Mouse (Mus musculus) urinary bladder, adult 2 months (tissue): ENCODE data around the gene Bphl. TPM values are rescaled to one million over a fixed set of nuclear protein-coding genes. Genes with fewer than 3 reads are reported as not detected.
"Not testable (repeated sequence)": the region's sequence is repeated elsewhere in the genome, so short reads cannot be mapped to it uniquely, and the experiment has no call there.

ENCODE experiments used
- DNase-seq: peaks from one replicate; pipeline ENCODE4 v3.0.0; 2022; ENCODE audit warnings: low spot score
- polyA plus RNA-seq: library from polyadenylated mRNA; depleted of rRNA; stranded (reverse); fragments of >200 nt; gene quantifications from 2 replicates; pipeline ENCODE4 v1.2.3, GENCODE M21; 2012

The Bphl gene
- polyA plus RNA-seq, 1 experiment = 71.5 TPM

GRCm38 (mm10) chr13:34051692-34052091 lies 14.3 kb downstream of the Bphl start:
- DNase-seq = no peak

- DNase-seq = no peak
These were observed 16.4 kb downstream of the Bphl start for GRCm38 (mm10) chr13:34053673-34054282.

DNA sequence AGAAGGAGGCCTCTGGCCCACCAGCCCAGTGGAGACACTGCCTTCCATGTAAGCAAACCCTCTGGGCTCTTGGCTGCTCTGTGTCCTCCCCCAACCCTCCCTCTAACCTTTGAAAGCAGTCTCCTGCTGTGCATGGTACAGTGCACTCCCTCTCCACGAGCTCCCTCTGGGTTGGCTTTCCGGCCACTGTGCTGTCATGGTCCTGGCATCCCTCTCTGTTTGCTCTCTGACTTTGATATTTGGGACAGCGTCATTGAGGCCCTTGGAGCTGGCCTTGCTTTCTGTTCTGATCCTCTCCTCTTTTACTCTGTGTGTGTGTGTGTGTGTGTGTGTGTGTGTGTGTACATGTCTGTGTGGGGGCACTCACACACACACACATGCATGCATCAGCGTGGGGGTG lies 17.0 kb downstream of the Bphl start:
- no peak for DNase-seq

DNA sequence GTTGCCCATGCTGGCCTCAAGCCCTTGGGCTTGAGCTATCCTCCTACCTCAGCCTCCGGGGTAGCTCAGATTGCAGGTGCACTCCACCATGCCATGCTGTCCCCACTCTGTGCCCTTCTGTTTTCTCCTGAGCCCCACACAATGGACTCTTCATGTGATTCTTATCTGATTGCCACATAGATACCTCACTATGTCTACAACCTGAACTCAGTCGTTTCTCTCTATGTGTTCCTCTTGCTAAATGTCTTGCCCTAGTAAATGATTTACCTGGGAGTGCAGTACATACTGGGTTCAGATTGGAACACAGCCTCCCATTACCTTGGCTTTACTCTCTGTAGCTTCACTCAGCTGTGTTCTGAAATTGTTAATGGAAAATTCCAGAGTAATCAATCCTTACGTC lies 17.6 kb downstream of the Bphl start:
- DNase-seq = no peak

DNA sequence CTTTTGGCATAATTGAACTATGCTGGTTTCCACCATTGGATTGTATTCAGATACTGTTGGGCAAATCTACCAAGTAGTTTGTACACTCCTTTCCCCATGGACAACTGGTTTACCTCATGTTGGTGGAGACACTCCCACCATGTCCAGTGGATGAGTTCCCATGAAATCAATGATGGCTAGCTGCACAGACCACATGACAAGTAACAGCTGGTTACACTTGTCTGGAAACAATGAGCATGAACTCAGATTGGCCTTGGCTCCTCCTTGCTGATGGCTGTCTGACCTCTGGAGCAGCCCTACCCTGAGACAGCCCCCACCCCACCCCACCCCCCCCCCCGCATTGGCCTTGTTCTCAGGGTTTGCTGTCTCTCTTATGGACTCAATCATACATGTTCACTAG lies 19.9 kb downstream of the Bphl start:
- DNase-seq = no peak

DNA sequence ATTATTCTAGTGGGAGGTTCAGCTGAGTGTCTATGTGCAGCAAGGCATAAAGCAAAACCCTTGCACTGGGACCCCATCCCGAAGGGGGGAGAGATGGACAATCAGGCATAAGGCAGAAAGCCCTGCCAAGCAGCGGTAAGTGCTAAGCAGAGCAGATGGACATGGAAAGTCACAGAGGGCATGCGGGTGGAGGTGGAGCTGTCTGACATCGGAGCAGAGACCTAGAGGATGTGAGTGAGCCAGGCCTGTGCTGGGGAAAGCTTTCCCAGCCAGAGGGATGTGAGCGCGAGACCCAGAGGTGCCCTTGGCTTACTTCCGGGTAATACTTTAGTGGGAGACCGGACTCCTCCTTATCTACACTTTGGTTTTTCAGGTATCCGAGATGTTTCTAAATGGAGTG lies 22.7 kb downstream of the Bphl start:
- DNase-seq = no peak

GRCm38 (mm10) chr13:34062466-34062865 lies 25.1 kb downstream of the Bphl start:
- no peak for DNase-seq

- no peak for DNase-seq
These were observed 29.0 kb downstream of the Bphl start for GRCm38 (mm10) chr13:34066351-34066750.

DNA sequence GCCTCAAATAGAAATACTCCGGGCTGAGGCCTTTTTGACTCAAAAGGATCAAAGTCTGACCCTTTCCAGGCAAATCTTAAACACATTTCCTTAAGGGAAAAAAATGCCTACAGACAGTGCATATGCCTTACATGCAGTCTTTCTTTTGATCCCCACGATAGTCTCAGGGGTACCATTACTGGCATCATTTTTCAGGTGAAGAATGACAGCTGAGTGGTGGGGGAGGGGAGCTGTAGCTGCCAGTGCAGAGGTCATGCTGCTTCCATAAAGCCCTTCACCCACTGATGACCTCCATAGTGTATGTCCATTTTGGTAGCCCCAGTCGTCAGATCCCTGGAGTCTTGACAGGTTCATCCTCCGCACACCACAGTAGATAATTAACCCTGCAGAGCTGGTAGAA lies 32.9 kb downstream of the Bphl start:
- DNase-seq = no peak

DNA sequence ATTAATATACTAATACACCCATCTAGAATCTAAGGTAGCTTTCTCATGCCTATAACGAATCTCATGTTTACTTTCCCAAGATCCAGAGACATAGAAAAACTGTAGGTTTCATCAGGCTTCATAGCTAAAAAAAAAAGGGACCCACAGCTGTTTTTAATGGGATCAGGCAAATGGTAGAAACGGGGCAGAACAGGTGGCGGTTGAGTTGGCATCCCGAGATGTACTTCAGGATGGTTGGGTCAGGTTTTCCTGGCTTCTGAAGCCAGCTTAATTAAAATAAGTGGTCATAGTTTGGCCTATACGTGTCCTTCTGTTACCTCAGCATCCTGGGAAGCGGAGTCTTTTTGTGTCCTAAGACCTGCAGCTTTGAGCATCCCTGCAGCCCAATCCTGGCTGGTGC lies 34.4 kb downstream of the Bphl start:
- DNase-seq = no peak

- DNase-seq = no peak
These were observed 35.5 kb downstream of the Bphl start for GRCm38 (mm10) chr13:34072847-34073246.

DNA sequence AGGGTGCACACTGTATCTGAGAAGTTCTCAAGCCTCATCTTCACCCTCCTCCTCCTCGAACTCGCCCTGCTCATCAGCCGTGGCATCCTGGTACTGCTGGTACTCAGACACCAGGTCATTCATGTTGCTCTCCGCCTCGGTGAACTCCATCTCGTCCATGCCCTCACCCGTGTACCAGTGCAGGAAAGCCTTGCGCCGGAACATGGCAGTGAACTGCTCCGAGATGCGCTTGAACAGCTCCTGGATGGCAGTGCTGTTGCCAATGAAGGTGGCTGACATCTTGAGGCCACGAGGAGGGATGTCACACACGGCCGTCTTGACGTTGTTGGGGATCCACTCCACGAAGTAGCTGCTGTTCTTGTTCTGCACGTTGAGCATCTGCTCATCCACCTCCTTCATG lies 37.0 kb downstream of the Bphl start:
- DNase-seq = not testable (repeated sequence)

DNA sequence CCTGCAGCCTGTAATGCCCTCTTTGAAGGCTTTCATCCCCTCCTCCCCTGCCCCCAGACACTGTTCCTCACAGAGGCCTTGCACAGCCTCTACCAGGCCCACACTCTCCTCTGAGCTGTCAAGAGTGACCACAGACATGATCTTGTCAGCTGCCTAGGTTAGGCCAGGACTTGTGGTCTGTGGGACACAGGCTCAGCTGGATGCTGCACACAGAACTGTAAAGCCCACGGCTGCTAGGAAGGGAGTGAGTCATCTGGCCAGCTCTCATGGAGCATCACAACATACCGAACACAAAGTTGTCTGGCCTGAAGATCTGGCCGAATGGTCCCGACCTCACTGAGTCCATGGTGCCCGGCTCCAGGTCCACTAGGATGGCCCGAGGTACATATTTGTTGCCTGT lies 38.5 kb downstream of the Bphl start:
- DNase-seq = not testable (repeated sequence)

DNA sequence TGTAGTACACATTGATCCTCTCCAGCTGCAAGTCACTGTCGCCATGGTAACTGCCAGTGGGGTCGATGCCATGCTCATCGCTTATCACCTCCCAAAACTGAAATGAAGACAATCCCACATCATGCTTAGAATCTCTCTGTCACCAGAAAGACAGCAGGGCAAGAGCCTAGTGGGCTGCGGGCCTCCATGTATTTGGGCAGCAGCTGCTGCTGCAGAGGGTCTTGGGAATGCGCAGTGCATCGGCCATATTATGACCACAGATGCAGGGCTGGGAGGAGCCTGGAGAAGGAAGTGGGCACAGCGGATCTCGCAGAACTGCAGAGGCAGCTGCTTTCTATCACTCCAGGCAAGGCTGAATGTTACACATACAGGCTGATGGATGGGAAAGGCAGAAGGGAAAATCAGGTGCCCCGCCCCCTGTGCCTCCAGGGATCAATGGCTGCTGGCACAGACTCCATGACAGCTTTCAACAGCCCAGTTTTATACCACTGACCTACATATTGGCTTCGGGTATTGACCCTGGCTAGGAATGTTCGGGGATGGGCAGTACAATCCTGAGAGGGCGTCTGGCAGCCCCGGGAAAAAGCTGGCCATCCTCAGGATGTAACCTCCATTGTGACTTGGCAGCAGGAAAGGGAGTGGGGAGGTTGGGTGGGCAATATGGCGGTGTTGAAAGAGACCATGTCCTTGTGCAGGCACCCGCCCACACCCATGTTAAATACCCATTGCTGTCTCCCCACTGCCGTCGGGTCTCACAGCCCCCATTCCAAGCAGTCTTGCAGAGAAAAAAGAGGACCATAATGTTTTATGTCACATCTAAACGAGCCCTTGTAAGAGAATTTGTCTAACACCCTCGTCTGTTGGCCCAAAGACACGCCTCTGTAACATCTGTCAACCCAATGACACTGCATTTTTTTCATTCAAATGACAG lies 39.4 kb downstream of the Bphl start:
- no peak for DNase-seq

DNA sequence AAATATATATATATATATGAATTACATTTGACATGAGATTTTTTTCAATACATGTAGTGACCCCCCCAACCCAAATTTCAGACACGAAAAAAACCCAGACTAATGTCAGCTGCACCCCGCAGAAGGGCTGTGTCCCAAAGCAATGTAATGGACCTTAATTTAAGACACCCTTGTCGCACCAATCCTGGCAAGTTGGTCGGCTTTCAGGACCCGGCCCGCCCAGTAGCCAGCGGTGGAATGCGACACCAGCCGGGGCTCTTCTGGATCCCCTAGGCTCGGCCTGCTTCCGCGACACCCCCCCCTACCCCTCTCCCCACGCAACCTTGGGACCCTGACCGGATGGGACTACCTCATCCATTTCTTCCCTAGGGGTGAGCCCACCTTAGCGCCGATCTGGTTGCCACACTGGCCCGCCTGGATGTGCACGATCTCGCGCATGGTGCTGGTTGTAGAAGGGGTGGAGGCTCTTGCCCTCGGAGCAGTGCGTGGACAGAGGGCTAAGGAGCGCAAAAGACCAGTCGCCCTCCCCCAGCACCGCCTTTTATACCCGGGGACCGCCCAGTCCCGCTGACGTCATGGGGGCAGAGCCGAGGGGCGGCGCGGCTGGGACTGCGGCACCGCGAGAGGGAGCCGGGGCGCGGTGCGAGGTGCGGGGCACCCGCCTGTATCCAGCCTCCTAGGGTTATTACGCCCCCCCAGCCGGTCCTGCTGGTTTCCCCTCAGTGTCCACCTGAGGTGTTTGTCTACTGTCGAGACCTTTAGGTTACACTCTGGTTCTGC lies 40.3 kb downstream of the Bphl start, which contains the start of gene Tubb2a:
Tubb2a (minus strand) TSS at position 516 of the 780 bp plus-strand sequence.
- DNase-seq = peak; percentile 96

DNA sequence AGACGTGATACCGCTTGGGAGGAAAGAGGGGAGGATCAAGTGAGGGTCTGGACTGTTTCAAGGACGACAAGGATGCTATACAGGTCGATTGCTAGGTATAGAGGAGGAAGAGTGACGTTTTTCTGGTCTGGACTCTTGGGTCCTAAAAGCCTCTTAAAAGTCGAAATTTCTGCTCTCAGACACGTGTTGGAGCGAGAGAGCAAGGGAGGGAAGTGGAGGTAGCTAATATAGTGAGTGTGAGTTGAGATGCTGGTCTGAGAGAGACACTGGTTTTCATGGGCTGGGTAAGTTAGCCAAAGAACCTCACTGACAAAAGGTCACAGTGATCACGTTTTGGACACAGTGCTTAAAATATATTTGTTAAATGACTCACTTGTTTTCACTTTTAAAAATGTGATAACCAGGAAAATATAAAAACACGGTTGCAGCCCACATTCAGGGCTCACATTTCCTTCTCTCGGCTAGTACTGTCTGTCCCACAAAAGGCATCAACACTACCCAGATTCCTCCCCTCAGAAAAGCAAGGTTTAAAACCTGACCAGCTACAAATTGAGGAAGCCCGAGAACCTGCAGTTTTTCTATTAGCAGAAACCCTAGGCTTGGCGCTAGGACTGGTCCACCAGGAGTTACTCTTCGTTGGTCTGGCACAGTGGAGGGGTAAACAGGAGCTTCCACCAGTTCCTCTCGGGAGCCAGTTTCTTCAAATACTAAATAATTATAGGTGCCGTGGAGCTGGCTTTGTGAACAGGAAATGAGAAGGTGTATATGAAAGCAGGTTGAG lies 41.3 kb downstream of the Bphl start:
- DNase-seq = no peak

DNA sequence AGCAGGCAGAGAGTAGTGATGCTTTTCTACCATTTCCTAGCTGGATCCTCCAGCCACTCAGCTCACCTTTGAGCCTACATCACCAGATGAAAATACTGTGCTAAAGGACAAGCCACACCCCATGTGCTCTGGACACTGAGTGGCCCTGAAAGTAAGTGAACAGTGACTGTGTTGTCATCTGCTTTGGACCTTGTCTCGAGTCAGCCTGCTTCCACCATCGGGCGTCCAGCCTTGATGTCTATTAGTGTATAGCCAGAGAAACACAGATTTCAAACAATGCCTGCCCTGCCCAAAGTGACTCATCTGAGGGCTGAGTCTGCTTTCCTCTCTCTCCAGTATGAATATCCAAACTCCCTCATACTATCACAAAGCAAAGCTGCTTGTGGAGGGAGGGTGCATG lies 42.4 kb downstream of the Bphl start:
- no peak for DNase-seq

- DNase-seq = no peak
These were observed 44.5 kb downstream of the Bphl start for GRCm38 (mm10) chr13:34081926-34082325.

DNA sequence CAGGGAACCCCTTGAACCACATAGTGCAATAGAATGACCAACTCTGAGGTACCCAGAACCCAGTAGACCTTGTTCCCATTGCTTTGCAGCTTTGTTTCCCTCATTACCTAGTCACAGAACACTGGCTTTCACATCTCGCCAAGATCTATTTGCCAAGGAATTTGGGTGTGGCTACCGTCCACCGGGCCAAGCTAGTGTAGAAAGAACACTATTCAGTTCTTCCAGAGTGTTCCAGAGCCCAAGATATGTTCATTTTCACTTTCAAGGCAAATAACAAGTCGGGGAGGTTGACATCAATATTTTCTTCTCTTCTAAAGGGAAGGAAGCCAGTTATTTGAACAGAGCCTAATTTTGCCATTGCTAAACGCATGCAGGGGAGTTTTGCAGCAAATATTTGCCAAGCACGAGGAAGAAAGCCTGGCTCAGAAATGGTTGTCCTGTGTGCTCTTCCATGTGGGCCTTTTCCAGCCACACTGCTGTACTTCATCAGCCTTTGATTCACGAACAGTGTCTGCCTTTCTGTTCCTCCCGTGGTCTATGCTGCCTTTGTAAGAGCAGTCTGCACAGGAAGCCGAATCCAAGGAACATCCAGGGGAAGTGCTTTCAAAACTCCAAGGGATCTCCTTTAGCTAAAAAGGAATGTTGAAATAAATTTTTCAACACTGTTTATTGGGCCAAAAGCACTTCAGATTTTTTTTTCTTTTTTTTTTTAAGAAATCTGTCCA lies 46.8 kb downstream of the Bphl start:
- no peak for DNase-seq

GRCm38 (mm10) chr13:34087052-34087812 lies 49.8 kb downstream of the Bphl start:
- no peak for DNase-seq
